28 mouse cellular contexts compared by ENCODE assay signal in genomic region chr7:117420836-117421566, GRCm38 (mm10). TPM values are rescaled to one million over a fixed set of nuclear protein-coding genes. Genes with fewer than 3 reads are reported as not detected.
DNase-seq lines count a peak whose midpoint lies in the region; ATAC-seq lines count a peak whose summit lies in the region.
"Had no signal": no experiment of that assay in that cellular context is flagged by ENCODE, and none has a peak within 500 bp of the region (broad histone marks: within the 10 kb centered on the region; RNA-seq: fewer than 3 reads in every experiment).

No protein-coding gene starts in this region.

- H3K4me3 ChIP-seq in hindbrain, embryonic 14.5 days (replicated peaks; ENCODE audit: low read length): no peak overlapping the region
- no peak overlapping the region for H3K4me3 ChIP-seq in hindbrain, embryonic 10.5 days
- H3K4me3 ChIP-seq in midbrain, embryonic 10.5 days: no peak overlapping the region
- no peak overlapping the region for H3K4me3 ChIP-seq in midbrain, embryonic 15.5 days
- H3K4me3 ChIP-seq in forebrain, embryonic 13.5 days: no peak overlapping the region
- H3K4me3 ChIP-seq: erythroblast, embryonic 14.5 days; heart, adult 2 months; heart, embryonic 12.5 days; left cerebral cortex, adult 2 months; liver, embryonic 12.5 days; myocyte; neural tube, embryonic 12.5 days had no signal

- H3K27ac ChIP-seq in hindbrain, embryonic 14.5 days: no peak overlapping the region
- no peak overlapping the region for H3K27ac ChIP-seq in hindbrain, embryonic 10.5 days
- 0 out of 2 replicates have a peak overlapping the region, but pooled peaks have one; percentile 13 for H3K27ac ChIP-seq in midbrain, embryonic 10.5 days (replicated peaks)
- no peak overlapping the region for H3K27ac ChIP-seq in midbrain, embryonic 15.5 days
- peak overlapping the region; percentile 76 for H3K27ac ChIP-seq in forebrain, embryonic 13.5 days
- H3K27ac ChIP-seq: heart, adult 2 months; left cerebral cortex, adult 2 months; liver, embryonic 12.5 days; neural tube, embryonic 12.5 days had no signal

- DNase-seq in cerebellum, postnatal 10 days: peak; percentile 63 to 66
- no peak for DNase-seq in cerebellum, adult 9-11 months
- DNase-seq in hindbrain, embryonic 14.5 days (ENCODE audit: low spot score): no peak
- DNase-seq in hindbrain, embryonic 10.5 days (ENCODE audit: low spot score): no peak
- DNase-seq in midbrain, embryonic 10.5 days (ENCODE audit: low spot score): no peak
- no peak for DNase-seq in frontal cortex, postnatal 36 days (ENCODE audit: low spot score in 2 of 2)
- DNase-seq: adrenal gland, adult 2 months; cerebellum, adult 8-10 months; heart, adult 2 months; heart, postnatal 4 days; kidney, postnatal 14 days; liver, postnatal 0 days; lung, postnatal 36 days; right cerebral cortex, postnatal 14 days; thymus, postnatal 4 days had no signal

- H3K4me1 ChIP-seq in hindbrain, embryonic 14.5 days (replicated peaks; ENCODE audit: control insufficient read depth, insufficient read depth, low read length): peaks cover 19% of the 10 kb centered on the region
- H3K4me1 ChIP-seq in hindbrain, embryonic 10.5 days (replicated peaks): peaks cover 26% of the 10 kb centered on the region
- peaks cover 21% of the 10 kb centered on the region for H3K4me1 ChIP-seq in midbrain, embryonic 10.5 days
- H3K4me1 ChIP-seq in midbrain, embryonic 15.5 days: peaks cover 16% of the 10 kb centered on the region
- peaks cover 62% of the 10 kb centered on the region for H3K4me1 ChIP-seq in forebrain, embryonic 13.5 days
- H3K4me1 ChIP-seq: liver, embryonic 12.5 days had no signal

- WGBS in hindbrain, embryonic 14.5 days: 52% methylated on average over 11 of the region's 11 CpGs
- WGBS in hindbrain, embryonic 10.5 days: 55% methylated on average over 11 of the region's 11 CpGs
- 55% methylated on average over 11 of the region's 11 CpGs for WGBS in midbrain, embryonic 10.5 days
- 47% methylated on average over 11 of the region's 11 CpGs for WGBS in midbrain, embryonic 15.5 days
- 27% methylated on average over 11 of the region's 11 CpGs for WGBS in forebrain, embryonic 13.5 days

- H3K27me3 ChIP-seq in hindbrain, embryonic 14.5 days (ENCODE audit: control insufficient read depth, insufficient read depth, low read length): no peaks in the 10 kb centered on the region
- H3K27me3 ChIP-seq in hindbrain, embryonic 10.5 days (ENCODE audit: insufficient read depth, poor library complexity, severe bottlenecking): no peaks in the 10 kb centered on the region
- H3K27me3 ChIP-seq in midbrain, embryonic 10.5 days (ENCODE audit: low read depth, poor library complexity, severe bottlenecking): no peaks in the 10 kb centered on the region
- no peaks in the 10 kb centered on the region for H3K27me3 ChIP-seq in midbrain, embryonic 15.5 days (replicated peaks)
- H3K27me3 ChIP-seq in forebrain, embryonic 13.5 days: no peaks in the 10 kb centered on the region
- H3K27me3 ChIP-seq: CH12.LX; heart, embryonic 12.5 days; liver, embryonic 12.5 days; neural tube, embryonic 12.5 days had no signal

- no peaks in the 10 kb centered on the region for H3K9me3 ChIP-seq in hindbrain, embryonic 14.5 days (ENCODE audit: control insufficient read depth, low read length)
- H3K9me3 ChIP-seq in hindbrain, embryonic 10.5 days: no peaks in the 10 kb centered on the region
- H3K9me3 ChIP-seq in midbrain, embryonic 10.5 days (replicated peaks): no peaks in the 10 kb centered on the region
- no peaks in the 10 kb centered on the region for H3K9me3 ChIP-seq in midbrain, embryonic 15.5 days
- no peaks in the 10 kb centered on the region for H3K9me3 ChIP-seq in forebrain, embryonic 13.5 days (replicated peaks)
- H3K9me3 ChIP-seq: heart, embryonic 12.5 days; liver, embryonic 12.5 days; neural tube, embryonic 12.5 days had no signal

- H3K36me3 ChIP-seq in hindbrain, embryonic 14.5 days (replicated peaks; ENCODE audit: control insufficient read depth, insufficient read depth): no peaks in the 10 kb centered on the region
- no peaks in the 10 kb centered on the region for H3K36me3 ChIP-seq in hindbrain, embryonic 10.5 days
- no peaks in the 10 kb centered on the region for H3K36me3 ChIP-seq in midbrain, embryonic 10.5 days
- no peaks in the 10 kb centered on the region for H3K36me3 ChIP-seq in midbrain, embryonic 15.5 days (replicated peaks)
- no peaks in the 10 kb centered on the region for H3K36me3 ChIP-seq in forebrain, embryonic 13.5 days (ENCODE audit: poor library complexity, severe bottlenecking)
- H3K36me3 ChIP-seq: heart, embryonic 12.5 days; liver, embryonic 12.5 days; neural tube, embryonic 12.5 days had no signal

- no peak for ATAC-seq in hindbrain, embryonic 14.5 days (ENCODE audit: low FRiP score)
- no peak for ATAC-seq in midbrain, embryonic 15.5 days (replicated peaks)
- peak; percentile 7; the same call in 1 of the 2 replicates for ATAC-seq in forebrain, embryonic 13.5 days
- ATAC-seq: activated CD4-positive, CD25-positive, alpha-beta regulatory T cell, adult 4 months; intestine, postnatal 0 days; liver, embryonic 12.5 days; liver, postnatal 0 days; midbrain, embryonic 16.5 days had no signal

- no peak overlapping the region for H3K4me2 ChIP-seq in hindbrain, embryonic 14.5 days (replicated peaks)
- H3K4me2 ChIP-seq in midbrain, embryonic 15.5 days: no peak overlapping the region
- H3K4me2 ChIP-seq in forebrain, embryonic 13.5 days: no peak overlapping the region
- H3K4me2 ChIP-seq: heart, embryonic 12.5 days; liver, embryonic 12.5 days; neural tube, embryonic 12.5 days had no signal

- H3K9ac ChIP-seq in hindbrain, embryonic 14.5 days: peak overlapping the region; percentile 10; the same call in 1 of the 2 replicates
- H3K9ac ChIP-seq in midbrain, embryonic 15.5 days: no peak overlapping the region
- no peak overlapping the region for H3K9ac ChIP-seq in forebrain, embryonic 13.5 days
- H3K9ac ChIP-seq: heart, embryonic 12.5 days; liver, embryonic 12.5 days; liver, postnatal 0 days; neural tube, embryonic 12.5 days had no signal

RNA-seq across cellular contexts. Expression of gene Xylt1, which starts 40.2 kb away (rescaled TPM):
- 4.2 and 4.3 TPM in 2 replicates for polyA plus RNA-seq in hindbrain, embryonic 14.5 days (2014; fragmentation: Nextera tagmentation; extraction: Ambion mirVana)
- 0.92 and 1.4 TPM in 2 replicates for polyA plus RNA-seq in hindbrain, embryonic 10.5 days (2016; fragmentation: Nextera tagmentation; extraction: Ambion mirVana)
- 0.91 and 1.0 TPM in 2 replicates for polyA plus RNA-seq in midbrain, embryonic 10.5 days (2016; fragmentation: Nextera tagmentation; extraction: Ambion mirVana)
- polyA plus RNA-seq in midbrain, embryonic 15.5 days (2015; fragmentation: Nextera tagmentation; extraction: Ambion mirVana): 2.6 and 2.8 TPM in 2 replicates
- 2.4 and 2.5 TPM in 2 replicates for polyA plus RNA-seq in forebrain, embryonic 13.5 days (2015; fragmentation: Nextera tagmentation; extraction: Ambion mirVana)
- polyA plus RNA-seq: C2C12, myocyte had no signal

Comparison
In these comparisons a context has a peak if more than half of its experiments do, and no peak if none do; other contexts are left out.
1. DNase-seq: peak in cerebellum, postnatal 10 days (2 of 2); none in cerebellum, adult 9-11 months (single experiment), hindbrain, embryonic 14.5 days (single experiment), hindbrain, embryonic 10.5 days (single experiment), midbrain, embryonic 10.5 days (single experiment) and frontal cortex, postnatal 36 days (0 of 2).
2. H3K27ac ChIP-seq: peak in midbrain, embryonic 10.5 days (single experiment) and forebrain, embryonic 13.5 days (single experiment); none in hindbrain, embryonic 14.5 days (single experiment), hindbrain, embryonic 10.5 days (single experiment) and midbrain, embryonic 15.5 days (single experiment).